Mouse (Mus musculus) hematopoietic stem cell, adult 5-6 weeks (primary cell): ENCODE results near the gene Tbc1d8. TPM values are rescaled to one million over a fixed set of nuclear protein-coding genes. Genes with fewer than 3 reads are reported as not detected.

Experiments
- ATAC-seq, 2 experiments: fragments of 125-278 bp in 1 of 2; replicated peaks in 1 of 2; 2 replicates each; pipeline ENCODE4 v1.8.0; 2016 to 2017; ENCODE audit warnings: inconsistent platforms in 2 of 2, mild to moderate bottlenecking in 2 of 2, moderate number of reproducible peaks in 2 of 2, low read depth in 1 of 2, moderate TSS enrichment in 1 of 2; ENCODE audit not compliant: low FRiP score in 2 of 2, poor library complexity in 2 of 2, severe bottlenecking in 2 of 2, insufficient read depth in 1 of 2, low TSS enrichment in 1 of 2
- total RNA-seq: library from RNA; stranded (forward); fragments of 172-1452, 232-1000 nt; gene quantifications from 2 replicates; pipeline ENCODE4 v1.2.3, GENCODE M21; 2017

Gene Tbc1d8
- total RNA-seq, 1 experiment from 2014 or later: 8.6 TPM

DNA sequence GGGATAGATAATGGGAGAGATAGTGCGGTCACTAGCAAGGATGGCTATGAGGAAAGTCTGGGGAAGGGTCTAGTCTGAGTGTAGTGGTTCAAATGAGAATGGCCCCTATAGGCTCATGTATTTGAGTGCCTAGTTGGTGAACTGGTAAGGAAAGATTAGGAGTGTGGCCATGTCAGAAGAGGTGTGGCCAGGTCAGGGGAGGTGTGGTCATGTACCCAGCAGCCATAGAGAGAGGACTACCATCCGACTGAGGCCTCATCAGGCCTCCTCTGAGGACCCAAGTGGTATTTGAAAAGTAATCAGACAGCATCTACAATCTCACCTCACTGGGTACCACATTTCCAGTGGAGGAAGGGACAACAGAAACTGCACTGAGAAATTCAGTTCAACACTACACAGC lies 90.4 kb downstream of the Tbc1d8 start:
- ATAC-seq: no peak

DNA sequence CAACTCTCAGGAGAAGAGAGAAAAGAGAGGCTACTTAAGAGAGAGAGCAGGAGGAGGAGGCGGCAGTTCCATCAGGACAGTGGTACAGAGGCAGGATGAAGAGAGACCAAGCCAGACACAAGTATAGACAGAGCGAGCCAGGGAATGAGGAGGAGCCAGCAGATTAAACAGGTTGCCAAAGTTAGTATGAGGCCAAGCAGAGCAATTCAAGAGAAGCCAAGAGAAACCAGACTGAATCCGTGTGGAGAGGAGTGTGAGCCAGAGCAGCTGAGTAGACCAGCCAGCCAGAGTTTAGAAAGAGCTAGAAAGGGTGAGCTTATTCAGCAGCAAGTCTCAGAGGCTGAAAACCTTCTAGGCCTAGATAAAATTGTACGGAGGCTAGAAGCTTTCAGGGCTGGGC lies 91.1 kb downstream of the Tbc1d8 start:
- ATAC-seq: no peak

DNA sequence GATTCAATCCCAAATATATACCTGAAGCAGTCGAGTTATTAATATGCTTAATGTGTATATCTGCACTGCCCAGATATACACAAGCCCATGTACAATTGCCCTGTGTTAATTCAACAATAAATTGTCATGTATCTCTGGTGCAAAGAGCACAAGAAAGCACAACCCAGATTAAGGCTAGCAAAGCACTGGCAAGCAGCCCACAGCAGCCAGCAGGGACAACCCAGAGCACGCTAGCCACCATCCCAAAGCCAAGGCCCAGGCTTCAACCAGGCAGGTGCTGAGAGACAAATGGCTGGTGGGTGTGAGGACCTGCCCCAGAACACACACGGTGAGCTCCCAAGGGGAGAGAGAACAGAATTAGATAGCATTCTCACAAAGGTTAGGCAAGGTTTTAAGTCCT lies 92.1 kb downstream of the Tbc1d8 start:
- ATAC-seq: no peak

DNA sequence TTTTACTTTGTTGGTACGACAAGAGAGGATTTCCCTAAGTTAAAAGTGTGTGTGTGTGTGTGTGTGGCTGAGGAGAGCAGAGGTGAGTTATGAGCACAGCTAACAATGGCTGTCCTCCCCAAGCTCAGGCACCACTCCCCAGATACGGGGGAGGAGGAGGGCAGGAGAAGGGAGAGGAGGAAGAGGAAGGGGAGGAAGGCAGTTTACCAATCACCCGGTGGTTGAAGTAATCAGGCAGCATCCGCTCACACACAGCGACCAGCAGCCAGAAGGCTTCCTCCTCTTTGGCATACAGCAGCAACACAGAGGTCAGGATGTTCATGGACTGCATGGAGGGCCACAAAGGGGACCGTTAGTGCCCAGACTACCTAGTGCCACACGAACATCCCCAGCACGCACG lies 93.6 kb downstream of the Tbc1d8 start:
- ATAC-seq: peak; percentile 24 to 52; a peak in 3 of 4 replicates

DNA sequence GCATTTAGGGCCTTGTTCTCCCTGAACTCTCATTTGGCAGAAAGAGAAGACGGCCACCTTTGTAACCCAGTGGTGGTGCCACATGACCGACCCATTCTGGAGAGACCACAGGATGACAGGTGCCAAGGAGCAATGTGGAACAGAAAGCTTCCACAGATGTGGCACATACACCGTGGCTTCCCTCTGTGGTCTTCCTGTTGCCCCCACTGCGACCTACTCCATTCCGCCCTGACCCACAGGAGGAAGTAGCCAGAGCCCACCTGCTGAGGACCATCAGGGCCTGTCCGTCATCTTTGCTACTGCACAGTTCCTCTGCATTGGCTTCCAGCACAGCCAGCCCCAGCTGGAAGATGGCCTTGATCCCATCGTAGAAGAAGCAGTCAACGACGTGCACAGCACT lies 97.5 kb downstream of the Tbc1d8 start:
- ATAC-seq: peak in 1 of 2 experiments; percentile 48; a peak in 1 of 4 replicates

DNA sequence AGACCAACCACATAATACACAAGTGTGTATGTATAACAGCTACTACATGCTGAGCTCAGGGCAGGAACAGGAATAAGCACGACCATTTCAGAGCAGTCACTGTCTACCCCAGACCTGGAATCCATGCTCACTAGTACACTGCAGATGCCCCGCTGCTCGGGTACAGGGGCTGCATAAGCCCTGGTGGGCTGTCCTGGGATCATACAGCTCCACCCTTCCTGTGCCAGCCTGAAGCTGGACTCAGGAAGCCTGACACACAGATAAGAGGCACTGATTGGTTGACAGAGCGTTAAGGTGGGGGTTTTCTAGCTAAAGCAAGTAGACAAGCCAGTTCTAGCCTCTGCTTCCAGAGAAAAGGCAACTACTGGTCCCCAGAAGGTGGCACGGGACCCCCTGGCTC lies 99.5 kb downstream of the Tbc1d8 start:
- no peak for ATAC-seq

DNA sequence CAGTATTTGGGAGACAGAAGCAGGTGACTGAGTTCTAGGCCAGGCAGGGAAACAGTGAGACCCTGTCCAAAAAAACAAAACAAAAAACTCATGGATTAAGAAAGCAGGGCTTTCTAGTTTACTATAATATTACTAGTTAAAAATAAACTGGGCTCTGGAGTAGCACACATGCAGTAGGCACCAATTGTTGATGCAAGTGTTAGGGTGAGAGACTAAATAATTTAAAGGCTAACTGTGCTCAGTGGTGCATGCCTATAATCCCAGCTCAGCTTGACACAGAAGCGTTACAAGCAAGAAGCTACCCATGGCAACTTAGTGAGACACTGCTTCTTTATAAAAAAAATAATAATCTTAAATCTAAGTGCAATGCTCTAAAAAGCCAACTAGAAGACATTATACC lies 100.0 kb downstream of the Tbc1d8 start:
- no peak for ATAC-seq

DNA sequence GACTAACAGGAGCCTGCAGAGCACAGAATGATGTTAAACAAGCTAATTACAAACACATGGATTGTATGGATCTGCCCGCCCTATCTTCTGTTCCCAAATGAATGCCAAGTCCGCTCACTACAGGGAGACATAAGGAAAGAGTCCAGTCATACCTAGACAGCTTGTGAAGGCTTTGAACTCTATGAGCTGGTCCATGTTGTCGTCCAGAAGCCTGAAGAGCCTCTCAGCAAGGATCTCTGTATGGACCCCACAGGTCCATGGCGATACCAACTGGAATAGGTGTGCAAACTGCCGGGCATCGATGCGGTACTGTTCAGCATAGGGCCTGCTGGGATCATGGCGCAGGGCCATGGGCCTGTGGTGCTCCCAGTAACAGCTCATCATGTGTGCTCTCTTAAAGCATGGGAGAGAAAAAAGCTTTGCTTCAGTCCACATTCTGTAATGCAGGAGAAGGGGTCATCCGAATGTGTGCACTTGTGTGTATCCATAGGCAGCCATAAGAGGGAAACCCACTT lies 101.8 kb downstream of the Tbc1d8 start:
- ATAC-seq: no peak

DNA sequence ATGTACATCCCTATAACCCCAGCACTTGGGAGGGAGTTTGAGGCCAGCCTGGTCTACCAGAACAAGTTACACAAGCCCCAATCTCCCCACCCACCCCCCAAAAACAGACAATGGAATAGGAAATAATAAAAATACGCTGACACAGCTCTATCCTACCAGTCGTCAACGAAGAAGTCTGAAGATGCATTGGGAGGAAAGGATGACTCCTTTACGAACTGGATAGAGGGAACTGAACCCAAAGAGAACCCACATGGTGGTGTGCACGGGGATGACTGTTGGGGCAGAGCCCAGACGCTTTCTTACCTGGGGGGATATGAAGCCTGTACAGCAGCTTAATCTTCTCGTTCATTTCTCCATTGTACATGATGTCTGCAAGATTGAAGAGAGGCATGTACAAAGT lies 102.4 kb downstream of the Tbc1d8 start:
- ATAC-seq: no peak

DNA sequence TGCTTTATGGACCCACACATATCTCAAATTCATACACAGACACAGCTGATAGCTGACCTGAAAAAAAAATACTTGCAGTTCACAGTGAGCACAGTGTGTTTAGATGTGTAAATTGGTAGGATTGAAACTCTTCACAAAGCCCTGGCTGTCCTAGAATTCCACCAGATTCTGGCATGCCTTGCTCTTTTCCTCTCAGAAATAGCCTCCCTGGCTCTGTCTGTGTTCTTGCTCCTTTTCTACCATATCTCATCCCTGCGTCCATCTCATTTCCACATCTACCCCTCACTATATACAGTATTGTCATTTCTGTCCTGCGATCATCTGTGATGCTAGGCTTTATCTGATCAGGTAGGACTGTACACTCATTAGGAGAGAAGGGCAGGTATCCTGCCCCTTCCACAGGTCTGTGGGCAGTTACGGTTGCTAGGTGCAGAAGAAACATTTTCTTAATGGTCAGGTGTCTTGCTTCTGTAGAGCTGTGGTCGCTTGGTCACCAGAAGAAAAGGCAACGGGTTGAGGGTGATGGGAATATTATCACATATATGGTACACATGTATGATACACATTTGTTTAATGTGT lies 104.2 kb downstream of the Tbc1d8 start:
- no peak for ATAC-seq

DNA sequence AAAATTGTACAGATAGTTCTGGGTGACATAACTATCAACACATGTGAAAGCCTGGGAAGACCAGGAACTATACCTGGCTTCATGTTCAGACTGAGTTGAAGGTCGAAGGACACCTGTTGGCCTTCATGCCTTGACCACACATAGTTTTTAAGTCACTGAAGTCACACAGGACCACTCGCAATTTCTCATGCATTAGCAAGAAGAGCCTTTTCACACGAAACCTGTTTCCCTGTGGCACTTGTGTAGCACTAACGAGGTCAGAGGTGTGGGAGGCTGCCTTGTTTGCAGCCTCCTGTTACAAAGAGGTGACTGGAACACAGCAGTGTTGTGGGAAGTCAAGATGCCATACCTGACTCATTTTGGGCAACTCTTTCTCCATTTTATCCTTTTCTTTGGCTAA lies 105.2 kb downstream of the Tbc1d8 start:
- no peak for ATAC-seq

DNA sequence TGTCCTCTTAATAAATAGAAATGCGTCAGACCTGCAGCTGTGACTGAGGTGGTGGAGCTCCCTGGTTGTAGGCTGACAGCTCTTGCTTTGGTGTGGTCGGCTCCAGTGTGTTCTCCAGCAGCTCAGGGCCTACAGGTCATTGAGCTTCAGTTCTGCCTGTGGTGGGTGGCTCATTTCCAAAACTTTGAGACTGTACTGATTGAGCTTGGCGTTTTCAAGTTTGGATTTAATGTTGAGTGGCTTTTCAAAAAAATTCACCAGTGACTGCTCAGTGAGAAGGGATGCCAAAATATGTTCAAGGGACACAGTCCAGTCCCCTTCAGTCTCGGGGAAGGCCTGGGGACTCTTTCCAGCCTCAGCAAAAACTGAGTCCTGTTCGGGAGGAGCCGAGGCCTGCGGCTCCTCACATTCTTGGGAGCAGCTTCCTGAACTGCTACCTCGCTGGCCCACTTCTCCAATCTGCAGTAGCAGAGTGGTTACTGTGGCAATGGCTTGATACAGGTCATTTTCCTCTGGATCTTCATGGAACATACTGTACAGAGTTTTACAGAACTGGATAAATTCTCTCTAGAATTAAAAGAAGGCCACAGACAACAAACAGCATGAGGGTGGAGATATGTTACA lies 106.2 kb downstream of the Tbc1d8 start:
- ATAC-seq: no peak

DNA sequence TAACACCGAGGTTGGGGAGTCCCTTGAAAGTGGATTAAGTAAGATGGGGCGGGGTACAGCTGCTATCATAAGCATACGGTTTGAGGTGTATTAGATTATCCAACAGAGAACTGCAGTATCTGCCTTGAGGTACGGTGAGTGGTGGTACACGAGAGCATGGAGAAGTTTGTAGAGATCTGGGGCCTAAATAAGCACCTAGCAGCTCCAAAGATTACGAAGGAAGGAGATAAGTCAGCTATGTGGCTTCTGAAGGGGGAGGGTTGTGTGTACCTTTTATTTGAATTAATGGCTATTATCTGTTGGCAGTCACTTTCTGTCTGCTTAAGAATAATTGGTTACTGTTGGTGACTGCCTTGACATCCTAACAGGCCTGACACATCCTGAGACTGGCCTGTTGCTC lies 108.1 kb downstream of the Tbc1d8 start:
- no peak for ATAC-seq

DNA sequence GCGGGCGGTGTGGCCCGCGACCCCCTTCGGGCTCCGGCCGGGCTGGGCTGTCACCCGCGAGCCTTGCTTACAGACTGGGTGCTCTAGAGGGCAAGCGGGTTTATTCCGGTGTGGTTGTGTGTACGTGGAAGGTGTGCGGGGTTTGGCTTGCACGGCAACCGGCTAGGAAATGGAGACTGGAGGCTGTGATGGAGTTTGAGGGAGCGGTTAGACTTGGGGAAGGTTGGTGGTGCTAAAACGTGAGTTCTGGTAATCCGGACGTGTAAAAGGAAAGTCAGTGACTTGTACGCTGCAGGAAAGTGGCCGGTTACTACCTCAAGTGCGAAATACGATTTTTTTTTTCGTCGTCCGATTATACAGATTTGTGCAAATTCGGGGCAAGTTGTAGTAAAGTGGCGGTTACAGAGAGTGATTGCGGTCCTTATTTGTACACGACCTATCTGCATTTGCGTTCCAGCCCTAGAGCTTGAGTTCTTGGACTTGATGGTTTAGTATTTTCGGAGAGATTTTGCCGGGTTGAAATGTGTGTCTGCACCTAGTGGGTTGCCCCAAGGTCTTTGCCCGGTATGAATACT lies 110.2 kb downstream of the Tbc1d8 start:
- ATAC-seq: no peak

DNA sequence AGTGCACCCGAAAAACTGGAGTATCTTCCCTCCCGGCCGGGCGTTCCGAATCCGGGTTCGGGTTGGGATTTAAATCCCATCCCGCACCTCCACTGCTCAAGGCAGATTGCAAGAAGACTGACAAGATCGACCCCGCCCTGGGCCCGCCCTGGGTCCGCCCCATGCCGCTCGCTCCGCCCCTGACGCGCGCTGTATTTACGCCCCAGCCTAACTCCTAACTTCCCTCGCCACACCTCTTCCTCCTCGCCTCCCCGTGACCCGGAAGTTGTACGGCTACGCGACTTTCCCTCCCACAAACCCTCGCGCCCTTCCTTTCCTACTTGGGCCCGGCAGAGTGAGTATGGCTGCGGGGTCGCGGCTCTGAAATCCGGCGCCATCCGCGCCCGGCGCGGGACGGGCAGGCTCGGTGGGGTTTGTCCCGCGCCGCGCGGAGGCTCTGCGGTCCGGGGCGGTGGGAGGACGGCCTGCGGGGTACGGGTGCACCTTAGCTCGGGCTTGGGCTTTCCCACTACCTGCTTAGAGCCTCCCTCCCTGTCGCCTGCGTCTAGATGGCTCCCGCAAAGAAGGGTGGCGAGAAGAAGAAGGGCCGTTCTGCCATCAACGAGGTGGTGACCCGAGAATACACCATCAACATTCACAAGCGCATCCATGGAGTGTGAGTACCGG lies 110.8 kb downstream of the Tbc1d8 start, which contains the start of gene Rpl31:
Rpl31 (plus strand) TSS at position 242 of the 666 bp plus-strand sequence.
- ATAC-seq: peak; percentile 99

DNA sequence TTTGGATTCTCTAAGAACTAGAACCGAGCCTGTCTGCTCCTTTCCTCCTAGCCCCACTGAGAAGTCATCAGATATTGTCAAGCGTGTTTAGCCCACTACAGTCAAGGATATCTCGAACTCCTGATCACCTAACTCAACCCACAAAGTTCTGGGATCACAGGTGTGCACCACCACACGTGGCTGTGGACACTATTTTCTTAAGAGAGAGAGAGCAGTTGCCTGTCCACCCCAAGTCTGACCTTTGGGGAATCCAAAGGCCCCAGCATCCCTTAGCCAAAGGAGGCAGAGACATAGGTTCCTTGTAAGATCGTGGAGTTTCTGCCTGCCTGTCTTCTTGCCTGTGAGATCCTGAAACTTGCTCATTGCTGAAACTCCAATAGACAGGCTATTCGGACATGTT lies 111.5 kb downstream of the Tbc1d8 start:
- ATAC-seq: no peak

DNA sequence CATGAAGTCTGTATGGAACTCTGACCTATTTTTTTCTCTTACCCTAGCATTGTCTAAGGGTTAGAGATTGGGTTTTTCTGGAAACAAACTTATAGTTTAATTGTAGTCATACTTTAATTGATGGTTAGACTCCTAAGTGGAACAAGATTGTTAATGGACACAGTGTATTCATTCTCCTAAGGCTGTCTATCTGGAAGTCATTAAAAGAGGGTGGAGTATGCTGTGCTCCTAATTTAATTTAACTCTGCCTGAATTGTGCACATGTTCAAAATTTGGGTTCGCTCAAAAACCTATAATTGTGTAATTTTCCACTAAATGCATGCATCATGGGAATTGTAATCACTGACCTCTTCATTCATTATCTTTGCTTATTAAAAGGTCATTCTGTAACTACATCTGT lies 113.0 kb downstream of the Tbc1d8 start:
- no peak for ATAC-seq

DNA sequence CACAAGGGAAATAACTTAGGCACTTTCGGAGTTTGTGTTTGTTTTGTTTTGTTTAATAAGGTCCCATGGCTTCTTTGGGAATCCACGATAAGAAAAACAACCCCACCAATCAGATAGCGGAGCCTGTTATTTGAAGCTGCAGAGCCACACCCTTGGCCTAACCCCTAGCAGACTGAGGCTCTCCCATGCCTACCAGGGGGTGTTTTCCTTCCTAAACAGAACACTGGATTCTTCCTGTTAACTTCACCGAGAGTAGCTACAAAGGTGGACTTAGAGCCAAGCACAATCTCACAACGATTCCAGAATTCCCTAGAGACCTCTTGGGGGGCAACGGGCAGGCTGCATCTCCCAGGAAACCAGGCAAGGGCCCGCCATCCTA lies 116.1 kb downstream of the Tbc1d8 start:
- no peak for ATAC-seq
